Mouse (Mus musculus): Measurements from ENCODE around the gene Zfyve1.

- TF ChIP-seq EP300 (IDR thresholded peaks at IDR 0.05): no peak
- no peak for TF ChIP-seq CTCF (IDR thresholded peaks at IDR 0.05)
These were observed 36.8 kb upstream of the Zfyve1 start for GRCm38 (mm10) chr12:83633807-83634206.
